Mouse (Mus musculus): ENCODE data around the gene Gtf2i.

Gene Gtf2i

DNA sequence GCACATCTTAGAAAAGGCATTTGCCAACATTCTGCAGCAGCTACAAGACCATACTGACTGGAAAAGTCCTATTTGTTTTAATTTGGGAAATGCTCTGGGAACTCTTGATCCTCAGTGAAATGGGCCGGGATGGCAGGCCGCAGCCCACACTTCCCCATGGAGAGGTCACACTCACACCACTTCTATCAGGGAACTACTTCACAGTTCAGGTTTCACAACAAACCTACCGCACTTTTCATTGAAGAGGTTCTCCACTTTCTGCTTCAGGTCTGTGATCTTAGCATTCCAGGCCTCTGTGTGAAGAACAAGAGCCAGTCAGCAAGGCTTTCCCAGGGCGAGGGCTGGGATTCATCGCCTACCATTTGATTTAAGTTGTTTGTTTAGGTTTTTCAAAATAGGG is 69.7 kb downstream of the Gtf2i start:
- DNase-seq (ENCODE audit: low read depth, low spot score): no peak

- no peak for DNase-seq (ENCODE audit: low read depth, low spot score)
Measured at GRCm38 (mm10) chr5:134243661-134244436, 70.7 kb downstream of the Gtf2i start.

DNA sequence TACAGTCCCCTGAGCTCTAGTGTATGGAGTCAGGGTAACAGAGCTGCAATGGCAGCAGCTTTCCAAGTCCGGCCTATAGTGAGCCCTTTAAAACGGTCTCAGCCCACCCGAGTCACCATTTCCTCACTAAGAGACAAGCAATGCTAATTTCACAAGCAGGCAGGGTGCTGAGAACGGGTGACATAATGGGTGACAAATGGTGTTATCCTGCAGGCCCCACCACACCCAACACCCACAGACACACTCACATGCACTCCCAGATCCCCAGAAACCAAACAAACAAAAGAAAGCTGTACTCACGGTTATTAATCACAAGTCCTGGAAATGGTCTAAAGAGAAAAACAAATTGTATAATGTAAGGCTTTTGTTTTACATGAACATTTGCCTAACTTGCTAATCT is 72.7 kb downstream of the Gtf2i start:
- no peak for DNase-seq (ENCODE audit: low read depth, low spot score)

- no peak for DNase-seq (ENCODE audit: low read depth, low spot score)
Measured at GRCm38 (mm10) chr5:134237936-134238760, 76.4 kb downstream of the Gtf2i start.

GRCm38 (mm10) chr5:134237508-134237907 is 77.1 kb downstream of the Gtf2i start:
- DNase-seq (ENCODE audit: low read depth, low spot score): no peak

DNA sequence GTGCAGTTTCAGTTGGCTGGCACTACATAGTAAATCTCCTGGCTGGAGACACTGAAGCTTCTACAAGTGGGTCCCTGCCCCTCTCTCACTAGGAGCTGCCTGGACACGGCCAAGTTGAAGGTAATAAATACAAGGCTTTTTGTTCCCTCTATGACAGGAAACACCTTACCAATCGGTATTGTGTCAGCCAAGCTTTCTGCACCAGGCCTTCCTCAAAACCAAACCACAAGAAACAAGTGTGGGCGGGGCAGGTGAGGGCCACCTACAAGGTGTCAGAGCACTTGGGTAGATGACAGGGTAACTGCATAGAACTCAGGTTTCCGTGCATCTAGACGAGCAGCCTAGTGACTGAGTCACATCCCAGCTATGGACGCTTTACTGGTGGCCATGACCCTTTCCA is 77.8 kb downstream of the Gtf2i start:
- DNase-seq (ENCODE audit: low read depth, low spot score): no peak

DNA sequence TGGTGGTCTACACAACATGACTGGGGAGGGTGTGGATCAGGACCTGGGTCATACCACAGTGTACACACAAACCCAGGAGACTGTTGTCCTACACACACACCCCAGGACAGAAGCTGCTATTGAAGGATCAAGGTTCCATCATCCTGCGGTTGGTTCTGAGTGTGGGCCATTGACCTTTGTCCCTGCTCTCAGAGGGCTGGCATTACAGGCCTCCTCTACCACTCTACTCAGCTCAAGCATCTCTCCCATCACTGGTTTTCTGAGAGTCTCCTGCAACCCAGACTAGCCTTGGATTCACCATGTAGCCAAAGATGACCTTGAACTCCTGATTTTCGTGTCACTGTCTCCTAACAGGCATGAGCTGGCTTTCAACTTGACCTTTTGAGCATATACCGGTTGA is 78.3 kb downstream of the Gtf2i start:
- no peak for DNase-seq (ENCODE audit: low read depth, low spot score)

GRCm38 (mm10) chr5:134235111-134235510 is 79.4 kb downstream of the Gtf2i start:
- DNase-seq (ENCODE audit: low read depth, low spot score): no peak

DNA sequence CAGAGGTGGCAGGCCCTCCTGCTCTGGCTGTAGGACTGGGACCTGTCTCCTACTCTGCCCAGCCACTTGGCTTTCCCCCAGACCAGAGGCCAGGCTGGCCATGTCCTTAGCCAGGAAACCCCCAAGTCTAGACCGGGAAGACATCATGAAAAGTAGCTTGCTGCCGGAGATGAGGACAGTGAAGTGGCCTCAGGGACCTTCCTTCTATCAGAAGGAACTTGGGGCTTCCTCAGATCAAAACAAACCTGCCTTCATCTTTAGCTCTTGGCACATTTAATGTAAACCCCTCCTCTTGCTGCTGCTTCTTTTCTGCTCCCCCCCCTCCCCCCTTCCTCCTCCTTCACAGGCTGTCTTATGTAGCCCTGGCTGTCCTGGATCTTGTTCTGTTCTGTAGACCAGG is 80.4 kb downstream of the Gtf2i start:
- DNase-seq (ENCODE audit: low read depth, low spot score): no peak

GRCm38 (mm10) chr5:134233244-134233651 is 81.3 kb downstream of the Gtf2i start:
- no peak for DNase-seq (ENCODE audit: low read depth, low spot score)

- no peak for DNase-seq (ENCODE audit: low read depth, low spot score)
Measured at GRCm38 (mm10) chr5:134232568-134232967, 82.0 kb downstream of the Gtf2i start.

DNA sequence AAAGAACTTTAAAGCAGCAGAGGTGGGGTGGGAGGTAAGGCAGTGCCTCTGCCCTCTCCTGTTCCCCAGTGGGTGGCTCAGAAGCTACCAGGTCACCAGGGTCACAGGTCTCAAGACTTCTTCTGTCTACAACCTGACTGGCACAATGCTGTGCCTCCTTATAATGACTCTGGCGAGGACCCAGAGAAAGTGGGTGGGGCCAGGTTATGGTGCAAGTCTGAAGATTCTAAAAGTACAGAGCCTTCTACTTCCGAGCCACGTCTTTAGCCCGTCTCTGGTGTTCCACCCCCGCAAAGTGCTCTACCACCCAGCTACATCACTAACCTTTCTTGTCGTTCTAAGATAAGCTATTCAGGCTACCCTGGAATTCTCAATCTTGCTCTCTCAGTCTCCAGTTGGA is 82.4 kb downstream of the Gtf2i start:
- DNase-seq (ENCODE audit: low read depth, low spot score): no peak

DNA sequence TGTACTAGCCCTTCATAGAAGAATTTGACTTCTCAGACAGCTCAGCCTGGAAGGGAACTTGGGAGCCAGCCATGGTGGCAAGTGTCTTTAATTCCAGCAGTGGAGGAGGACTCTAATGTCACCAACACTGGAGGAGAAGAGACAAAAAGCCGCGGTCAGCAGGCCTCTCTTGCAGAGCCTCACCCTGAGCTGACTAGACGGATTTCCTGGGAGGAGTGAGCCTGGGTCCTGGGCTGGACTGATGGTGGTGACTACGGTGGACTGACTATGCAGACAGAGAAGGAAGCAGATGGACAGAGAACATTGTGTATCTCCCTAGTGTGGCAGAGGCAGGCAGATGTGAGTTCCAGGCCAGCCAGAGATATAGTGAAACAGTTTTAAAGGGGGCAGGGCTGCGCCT is 83.2 kb downstream of the Gtf2i start:
- DNase-seq (ENCODE audit: low read depth, low spot score): no peak

GRCm38 (mm10) chr5:134229391-134229790 is 85.2 kb downstream of the Gtf2i start, which contains the start of gene Ncf1:
TSS of gene Ncf1 (minus strand) at chr5:134229625.
- no peak for DNase-seq (ENCODE audit: low read depth, low spot score)

DNA sequence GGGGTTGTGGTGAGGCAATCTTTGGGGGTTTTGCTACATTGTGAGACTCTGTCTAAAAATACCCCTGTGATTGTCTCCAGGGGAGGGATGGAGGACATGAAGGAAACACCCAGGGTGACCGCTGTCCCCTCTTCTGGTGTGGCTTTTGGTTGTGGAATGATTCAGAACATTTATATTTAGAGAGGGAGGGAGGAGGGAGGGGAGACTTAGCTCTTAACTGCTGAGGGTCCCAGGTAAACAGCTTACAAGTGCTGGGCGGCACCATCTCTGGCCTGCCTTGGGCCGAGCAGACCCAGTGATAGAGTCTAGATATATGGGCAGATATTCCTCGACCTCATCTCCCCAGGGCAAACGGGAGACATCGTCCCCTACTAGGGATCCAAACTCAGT is 86.3 kb downstream of the Gtf2i start:
- DNase-seq (ENCODE audit: low read depth, low spot score): no peak

- DNase-seq (ENCODE audit: low read depth, low spot score): no peak
Measured at GRCm38 (mm10) chr5:134227574-134228248, 86.8 kb downstream of the Gtf2i start.

GRCm38 (mm10) chr5:134226946-134227345 is 87.6 kb downstream of the Gtf2i start:
- no peak for DNase-seq (ENCODE audit: low read depth, low spot score)

DNA sequence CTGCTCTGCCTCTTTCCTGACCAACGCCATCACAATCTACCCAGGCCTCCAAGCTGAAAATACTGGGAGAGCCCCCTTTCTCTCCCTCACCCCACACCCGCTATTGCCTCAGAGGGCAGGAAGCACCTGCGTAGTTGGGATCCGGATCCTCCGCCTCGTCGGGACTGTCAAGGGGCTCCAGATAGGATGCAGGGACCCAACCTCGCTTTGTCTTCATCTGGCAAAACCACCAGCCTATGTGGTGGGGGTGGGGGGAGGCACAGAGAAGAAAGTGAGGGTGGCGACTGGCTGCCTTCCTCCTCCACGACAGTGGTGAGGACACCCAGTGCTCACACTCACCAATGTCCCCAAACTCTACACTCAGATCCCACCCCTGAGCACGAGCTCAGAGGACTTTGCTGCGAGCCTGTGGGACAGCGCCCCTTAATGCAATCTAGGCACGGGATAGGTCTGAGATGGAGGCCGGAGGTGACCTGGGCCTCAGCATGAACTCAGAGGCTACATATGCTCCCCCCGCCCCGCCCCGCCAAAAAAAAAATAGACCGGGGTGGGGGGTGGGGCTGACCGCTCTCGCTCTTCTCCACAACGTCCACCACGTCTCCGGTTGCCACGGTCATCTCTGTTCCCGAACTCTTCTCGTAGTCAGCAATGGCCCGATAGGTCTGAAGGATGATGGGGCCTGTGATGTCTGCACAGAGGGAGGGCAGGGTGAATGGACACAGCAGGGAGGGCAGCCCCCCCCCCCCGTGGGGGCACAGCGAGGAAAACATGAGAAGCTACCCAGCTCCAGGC is 89.3 kb downstream of the Gtf2i start:
- DNase-seq (ENCODE audit: low read depth, low spot score): no peak

- no peak for DNase-seq (ENCODE audit: low read depth, low spot score)
Measured at GRCm38 (mm10) chr5:134221708-134222150, 92.8 kb downstream of the Gtf2i start.

DNA sequence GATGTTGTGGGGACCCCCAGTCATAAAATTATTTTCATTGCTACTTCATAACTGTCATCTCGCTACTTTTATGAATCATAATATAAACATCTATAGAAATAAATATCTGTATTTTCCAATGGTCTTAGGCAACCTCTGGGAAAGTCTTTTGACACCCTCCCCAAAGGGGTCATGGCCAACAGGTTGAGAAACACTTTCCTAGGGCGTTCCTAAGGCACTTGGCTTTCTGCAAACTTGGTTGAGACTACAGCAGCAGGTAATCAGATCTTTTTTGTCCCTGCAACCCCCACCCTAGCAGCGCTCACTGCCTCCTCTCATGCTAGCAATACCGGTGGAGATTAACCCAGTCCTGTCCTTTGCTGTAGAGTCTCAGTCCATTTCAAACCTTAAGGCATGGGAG is 93.3 kb downstream of the Gtf2i start:
- DNase-seq (ENCODE audit: low read depth, low spot score): no peak

- no peak for DNase-seq (ENCODE audit: low read depth, low spot score)
Measured at GRCm38 (mm10) chr5:134217900-134218299, 96.7 kb downstream of the Gtf2i start.

Measured in retina, adult 2 months (tissue).